Mouse (Mus musculus) left cerebral cortex, postnatal 14 days (tissue): Measurements from ENCODE around the gene Mfsd12. TPM values are rescaled to one million over a fixed set of nuclear protein-coding genes. Genes with fewer than 3 reads are reported as not detected.

Experiments
- DNase-seq, 2 experiments: peaks; one replicate each; pipeline ENCODE4 v3.0.0; 2021 to 2022; ENCODE audit warnings: low spot score in 2 of 2, mixed read lengths in 1 of 2
- intact Hi-C: fragments of 180-260 bp; cut with DNase I; formaldehyde crosslinking; loops from one replicate; pipeline ENCODE4 v1.15.1; 2025
- total RNA-seq, 2 experiments: library from RNA; stranded (reverse); gene quantifications; 2 replicates each; pipeline ENCODE4 v1.2.3; 2021

Mfsd12 gene
- total RNA-seq, 2 experiments from 2014 or later, result 37.8 to 38.9 TPM

- intact Hi-C loops, result no loop called here
- peak; percentile 100 for DNase-seq
Measured at GRCm38 (mm10) chr10:81350351-81351063, 6.8 kb upstream of the Mfsd12 start, which contains the start of gene Hmg20b. TSS of gene Hmg20b (minus strand) at chr10:81350480.

- no peak for DNase-seq
- intact Hi-C loops, result no loop called here
Measured at GRCm38 (mm10) chr10:81351678-81352291, 5.5 kb upstream of the Mfsd12 start.

- no peak for DNase-seq
- intact Hi-C loops, result no loop called here
Measured at GRCm38 (mm10) chr10:81354738-81355477, 2.4 kb upstream of the Mfsd12 start.

DNA sequence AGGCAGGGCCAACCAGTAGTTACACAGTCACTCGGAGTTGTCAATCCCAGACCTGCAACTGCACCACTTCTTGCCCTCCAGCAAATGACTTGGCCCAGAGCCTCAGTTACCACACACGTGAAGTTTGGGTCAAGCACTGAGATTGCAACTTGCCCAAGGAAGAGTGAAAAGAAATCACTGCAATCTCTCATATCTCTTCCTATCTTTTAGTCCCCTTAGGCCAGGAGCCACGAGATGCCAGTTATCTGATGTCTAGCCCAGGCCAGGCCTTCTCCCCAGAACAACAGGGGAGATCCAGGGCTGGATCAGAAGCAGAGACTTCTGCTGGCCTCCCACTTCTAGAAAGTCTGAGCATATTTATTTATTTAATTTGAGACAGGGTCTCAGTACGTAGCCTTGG, 1.8 kb upstream of the Mfsd12 start:
- intact Hi-C loops, result no loop called here
- DNase-seq, result no peak

DNA sequence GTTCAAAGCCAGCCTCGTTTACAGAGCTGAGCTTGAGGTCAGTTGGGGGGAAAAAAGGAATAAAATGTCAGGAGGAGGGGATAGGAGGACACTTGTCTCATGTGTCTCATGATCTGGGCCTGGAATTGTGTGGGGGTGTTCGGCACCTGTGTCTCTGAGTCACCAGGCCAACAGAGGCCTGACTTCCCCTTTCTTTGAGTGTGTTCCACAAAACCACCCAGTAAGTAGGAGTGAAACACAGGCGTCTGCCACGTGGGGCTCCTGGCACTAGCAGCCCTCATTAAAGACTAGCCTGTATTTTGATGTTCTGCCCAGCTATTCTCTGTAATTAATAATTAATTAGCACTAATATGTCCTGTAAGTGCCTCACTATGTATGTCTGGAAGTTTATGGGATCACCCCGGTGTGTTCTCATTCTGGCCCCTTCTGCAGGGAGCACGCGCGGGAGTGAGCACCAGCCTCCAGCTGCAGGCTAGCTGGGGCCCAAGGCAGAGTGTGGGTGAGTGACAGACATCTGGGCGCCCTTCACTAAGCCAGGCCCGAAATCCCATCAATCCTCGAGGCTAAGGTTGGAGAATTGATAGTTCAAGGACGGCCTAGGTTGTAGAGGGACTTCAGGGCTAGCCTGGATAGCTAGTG, 820 bp upstream of the Mfsd12 start:
- DNase-seq, result peak in 1 of 2 experiments; percentile 58
- intact Hi-C loops, result no loop called here

GRCm38 (mm10) chr10:81358209-81358608, 918 bp downstream of the Mfsd12 start:
- intact Hi-C loops, result no loop called here
- no peak for DNase-seq

DNA sequence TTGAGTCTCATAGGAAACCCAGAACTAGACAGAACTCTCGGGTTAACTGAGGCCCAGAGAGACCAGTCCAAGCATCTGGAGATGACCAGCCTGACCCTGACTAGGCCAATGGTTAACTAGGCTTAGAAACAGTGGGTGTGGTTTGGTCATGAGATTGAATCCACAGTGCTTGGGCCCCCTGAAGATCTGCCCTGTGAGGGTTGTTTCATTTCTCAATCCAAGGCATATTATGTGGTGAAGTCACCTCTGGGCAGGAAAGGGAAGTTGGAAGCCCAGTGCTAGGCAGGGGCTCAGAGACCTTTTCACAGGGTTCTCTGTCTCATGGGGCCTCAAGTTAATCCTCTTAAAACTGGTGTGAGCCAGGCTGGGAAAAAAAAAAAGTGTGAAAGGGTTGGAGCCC, 1.6 kb downstream of the Mfsd12 start:
- intact Hi-C loops, result no loop called here
- DNase-seq, result no peak

- intact Hi-C loops, result no loop called here
- DNase-seq, result no peak
Measured at GRCm38 (mm10) chr10:81360721-81361120, 3.4 kb downstream of the Mfsd12 start.

DNA sequence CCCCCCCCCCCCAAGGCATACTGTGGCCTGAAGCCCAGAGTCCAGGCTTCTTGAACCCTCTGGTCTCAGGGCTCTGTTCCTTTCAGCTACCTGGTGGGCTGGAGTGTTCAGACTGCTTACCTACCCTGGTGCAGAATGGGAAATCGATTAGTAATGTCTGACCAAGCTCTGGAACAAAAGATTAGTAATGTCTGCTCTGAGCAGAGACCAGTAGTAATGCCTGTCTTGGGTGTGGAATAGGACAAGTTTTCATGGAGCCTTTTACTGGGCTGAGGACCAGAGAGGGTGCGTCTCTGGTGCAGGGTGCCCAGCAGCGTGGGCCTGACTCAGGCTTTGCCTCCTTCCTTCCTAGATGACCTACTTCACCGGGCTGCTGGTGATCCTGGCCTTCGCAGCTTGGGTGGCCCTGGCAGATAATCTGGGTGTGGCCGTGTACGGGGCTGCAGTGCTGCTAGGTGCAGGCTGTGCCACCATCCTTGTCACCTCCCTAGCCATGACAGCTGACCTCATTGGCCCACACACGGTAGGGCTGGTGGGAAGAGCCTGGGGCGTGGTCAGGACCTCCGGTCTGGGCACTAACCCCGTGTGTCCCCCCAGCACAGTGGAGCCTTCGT, 5.2 kb downstream of the Mfsd12 start:
- intact Hi-C loops, result no loop called here
- DNase-seq, result no peak

DNA sequence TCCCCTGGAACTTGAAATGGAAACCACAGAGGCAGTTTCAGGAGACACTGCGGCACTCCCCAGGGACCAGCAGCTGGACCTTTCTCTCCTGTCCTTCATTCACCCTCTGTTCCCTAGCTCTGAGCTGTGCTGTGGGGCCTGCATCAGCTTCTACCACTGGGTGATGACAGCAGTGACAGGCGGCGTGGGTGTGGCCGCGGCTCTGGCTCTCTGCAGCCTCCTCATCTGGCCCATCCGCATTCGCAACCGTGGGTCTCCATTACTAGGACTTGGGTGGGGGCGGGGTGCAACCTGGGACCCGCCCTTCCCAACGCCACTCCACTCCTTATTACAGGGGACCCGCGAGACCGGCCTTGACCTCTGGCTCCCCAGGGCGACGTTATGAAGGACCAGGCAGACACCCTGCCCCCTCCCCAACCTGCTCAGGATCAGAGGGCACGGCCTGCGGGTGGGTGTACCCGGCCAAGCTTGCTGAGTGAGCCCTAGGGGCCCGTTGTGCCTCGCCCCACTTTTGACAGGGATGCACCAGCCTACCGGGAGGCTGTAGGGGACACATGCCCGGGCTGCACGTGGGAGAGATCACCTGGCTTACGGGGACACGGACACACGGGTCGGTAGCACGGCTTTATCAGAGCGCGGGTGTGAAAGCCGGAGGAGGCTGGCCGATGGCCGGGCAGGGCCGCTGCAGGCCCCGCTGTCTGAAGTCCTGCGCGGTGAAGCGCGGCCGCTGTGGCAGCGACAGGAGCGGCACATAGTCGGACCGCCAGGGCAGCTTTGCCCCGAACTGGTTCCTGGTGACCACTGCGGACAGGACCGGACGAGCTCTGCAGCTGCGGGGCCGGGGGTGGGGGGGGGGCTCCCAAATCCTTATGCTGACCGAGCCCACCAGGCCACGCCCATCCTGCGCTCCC, 6.4 kb downstream of the Mfsd12 start:
- intact Hi-C loops, result no loop called here
- DNase-seq, result no peak

DNA sequence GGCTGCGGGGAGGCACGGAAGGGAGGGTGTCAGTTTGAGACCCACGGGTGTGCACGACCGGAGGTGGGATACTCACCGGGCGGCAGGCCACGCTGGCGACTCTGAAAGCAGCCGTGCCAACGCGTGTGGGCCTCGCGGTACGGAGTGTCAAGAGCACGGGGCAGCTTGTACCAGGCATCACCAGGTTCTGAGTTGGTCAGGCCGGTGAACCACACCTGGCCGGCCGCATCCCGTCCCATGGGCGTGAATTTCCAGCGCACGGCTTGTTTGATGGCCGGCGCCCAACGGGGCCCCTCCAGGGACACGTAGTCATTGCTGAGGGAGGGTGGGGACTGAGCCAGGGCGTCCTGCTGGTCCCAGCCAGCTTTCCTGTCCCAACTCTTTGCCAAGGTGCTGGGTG, 7.4 kb downstream of the Mfsd12 start:
- intact Hi-C loops, result no loop called here
- DNase-seq, result no peak

- intact Hi-C loops, result no loop called here
- DNase-seq, result no peak
Measured at GRCm38 (mm10) chr10:81365073-81365472, 7.8 kb downstream of the Mfsd12 start.

DNA sequence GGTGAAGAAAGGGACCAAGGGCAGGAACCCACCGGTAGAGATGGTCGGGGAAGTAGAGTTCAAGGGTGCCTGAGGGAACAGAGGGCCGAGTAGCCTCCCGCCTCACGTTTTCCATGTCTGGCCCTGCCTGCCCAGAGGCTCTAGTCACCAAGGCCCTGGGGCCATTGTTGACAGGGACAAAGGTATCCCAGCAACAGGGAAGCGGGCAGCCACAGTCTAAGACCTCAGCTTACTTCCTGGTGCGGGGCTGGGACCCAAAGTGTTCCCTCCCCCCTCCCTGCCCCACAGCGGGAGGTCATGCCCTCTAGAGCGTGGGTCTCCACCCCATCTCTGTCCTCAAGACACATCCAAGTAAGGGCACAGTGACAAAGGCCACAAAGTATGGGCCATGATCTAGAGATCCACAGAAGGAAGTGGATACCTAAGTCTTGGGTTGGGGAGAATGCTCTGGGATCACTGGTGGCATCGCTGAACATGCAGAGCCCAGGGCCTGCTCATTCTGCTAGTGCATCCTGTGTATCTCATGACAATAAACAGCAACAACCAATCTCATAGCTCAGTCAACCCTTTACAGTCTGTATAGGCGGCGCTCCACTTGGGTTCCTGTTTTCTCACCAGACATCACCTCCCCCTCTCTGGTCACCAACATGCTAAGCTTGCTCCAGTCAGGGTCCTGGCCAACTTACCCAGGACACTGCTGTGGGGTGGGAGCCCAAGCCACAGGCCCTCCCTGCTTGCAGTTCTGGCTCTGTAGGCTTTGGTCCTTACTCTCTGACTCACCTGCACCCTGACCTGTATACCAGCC, 8.6 kb downstream of the Mfsd12 start, which contains the start of gene 4930404N11Rik:
Gene 4930404N11Rik (minus strand): TSS at position 145 of the 805 bp plus-strand sequence.
- no peak for DNase-seq
- intact Hi-C loops, result no loop called here

- intact Hi-C loops, result no loop called here
- DNase-seq, result no peak
Measured at GRCm38 (mm10) chr10:81366477-81367206, 9.4 kb downstream of the Mfsd12 start.

DNA sequence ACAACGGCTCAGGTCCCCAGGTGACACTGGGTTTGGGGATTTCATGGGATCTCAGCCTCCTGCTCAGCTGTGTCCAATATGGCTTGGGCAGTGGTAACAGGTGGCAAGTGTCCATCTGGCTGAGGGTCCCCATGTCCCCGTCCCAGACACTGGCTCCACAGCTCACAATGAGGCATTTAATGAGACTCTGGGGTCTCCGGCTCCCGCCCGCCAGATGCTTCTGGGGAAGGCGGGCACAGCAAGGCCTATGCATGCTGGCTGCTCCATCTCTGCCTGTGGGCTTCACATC, 9.9 kb downstream of the Mfsd12 start:
- DNase-seq, result no peak
- intact Hi-C loops, result no loop called here

DNA sequence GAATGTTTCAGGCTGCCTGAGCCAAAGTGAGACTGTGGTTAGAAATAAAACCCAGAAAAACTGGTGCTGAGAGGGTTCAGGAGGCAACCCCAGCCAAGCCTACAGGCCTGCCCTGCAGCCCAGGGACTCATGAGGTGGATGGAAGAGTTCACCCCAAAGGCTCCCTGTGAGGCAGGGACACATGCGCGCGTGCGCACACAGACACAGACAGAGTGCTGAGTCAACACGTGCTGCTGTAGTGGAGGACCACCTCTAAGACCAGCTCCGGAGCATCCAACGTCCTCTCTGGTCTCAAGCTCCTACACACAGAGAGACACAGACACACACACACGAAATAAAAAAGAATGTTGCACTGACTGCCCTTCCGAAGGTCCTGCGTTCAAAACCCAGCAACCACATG, 18.0 kb downstream of the Mfsd12 start:
- no peak for DNase-seq
- intact Hi-C loops, result no loop called here

DNA sequence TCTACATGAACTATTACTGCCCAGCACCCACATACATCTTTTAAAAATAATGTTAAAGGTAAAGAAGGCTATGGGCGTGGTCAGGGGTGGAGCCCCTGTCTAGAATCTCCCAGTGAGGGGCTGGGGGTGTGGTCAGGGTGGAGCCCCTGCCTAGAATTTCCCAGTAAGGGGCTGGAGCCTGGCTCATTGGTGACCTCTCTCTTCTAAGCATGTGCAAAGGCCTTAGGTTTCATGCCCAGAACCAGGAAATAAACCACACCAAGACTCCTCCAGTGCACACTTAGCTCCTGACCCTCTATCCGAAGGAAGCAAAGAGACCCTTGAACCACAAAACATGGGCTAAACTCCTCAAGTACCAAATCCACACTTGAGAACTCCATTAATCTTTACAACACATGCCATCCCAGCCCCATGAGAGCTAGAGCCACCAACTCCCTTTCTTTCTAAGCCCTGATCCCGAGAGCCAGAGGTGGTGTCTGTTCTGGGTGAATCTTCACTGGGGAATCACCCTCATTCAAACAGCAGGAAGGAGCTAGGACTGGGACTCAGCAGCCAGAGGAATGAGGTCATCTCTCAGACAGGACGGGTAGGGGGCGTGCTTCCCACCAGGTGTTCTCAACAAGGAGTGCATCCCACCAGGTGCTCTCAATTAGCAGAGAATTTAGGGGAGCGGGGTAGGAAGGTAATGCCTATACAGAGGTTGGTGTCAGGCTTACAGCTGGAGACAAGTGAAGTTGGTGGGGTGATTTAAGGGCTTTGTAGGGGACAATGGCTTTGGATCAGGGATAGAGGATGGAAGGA, 19.5 kb downstream of the Mfsd12 start:
- no peak for DNase-seq
- intact Hi-C loops, result no loop called here
